Mouse (Mus musculus) heart, postnatal 0 days (tissue): Measurements from ENCODE around the gene Cstad. TPM values are rescaled to one million over a fixed set of nuclear protein-coding genes. Genes with fewer than 3 reads are reported as not detected.

Experiments used
- ATAC-seq: fragments of 200-750 bp; cut with Nextera tagmentation; 2 replicates; pipeline ENCODE4 v1.8.0; 2017; ENCODE audit warnings: low read depth, moderate number of reproducible peaks, moderate library complexity; ENCODE audit not compliant: insufficient read depth
- DNase-seq: peaks from one replicate; pipeline ENCODE4 v3.0.0-alpha.2; 2016; ENCODE audit warnings: low spot score
- H3K27ac ChIP-seq: fragments of 300-500 bp; sonication (generic); 2 replicates; pipeline ENCODE4 v1.5.1; 2014; ENCODE audit warnings: low read depth, mild to moderate bottlenecking
- H3K27me3 ChIP-seq: fragments of 300-500 bp; sonication (generic); 2 replicates; pipeline ENCODE4 v1.6.1; 2014; ENCODE audit warnings: low read length, mixed read lengths; ENCODE audit not compliant: control insufficient read depth, insufficient read depth
- H3K36me3 ChIP-seq: fragments of 300-500 bp; sonication (generic); replicated peaks from 2 replicates; pipeline ENCODE4 v1.6.1; 2014; ENCODE audit warnings: low read length, mixed read lengths; ENCODE audit not compliant: control insufficient read depth, insufficient read depth
- H3K4me1 ChIP-seq: fragments of 300-500 bp; sonication (generic); 2 replicates; pipeline ENCODE4 v1.6.1; 2014; ENCODE audit warnings: antibody characterized with exemption; ENCODE audit not compliant: control insufficient read depth, insufficient read depth
- H3K4me2 ChIP-seq: fragments of 300-500 bp; sonication (generic); 2 replicates; pipeline ENCODE4 v1.6.1; 2014; ENCODE audit warnings: low read depth, mild to moderate bottlenecking, low read length, moderate library complexity
- H3K4me3 ChIP-seq: fragments of 300-500 bp; sonication (generic); 2 replicates; pipeline ENCODE4 v1.5.1; 2014; ENCODE audit warnings: low read depth, low read length
- H3K9ac ChIP-seq: fragments of 300-500 bp; sonication (generic); replicated peaks from 2 replicates; pipeline ENCODE4 v1.6.1; 2014; ENCODE audit warnings: low read depth, low read length, mixed read lengths
- H3K9me3 ChIP-seq: fragments of 300-500 bp; sonication (generic); replicated peaks from 2 replicates; pipeline ENCODE4 v1.6.1; 2016; ENCODE audit warnings: low read length; ENCODE audit not compliant: control insufficient read depth
- CTCF ChIP-seq: IDR thresholded peaks from 2 replicates; pipeline ENCODE4 v1.5.1; 2016; ENCODE audit warnings: antibody characterized with exemption, control low read depth, low read depth
- EP300 ChIP-seq: IDR thresholded peaks from 2 replicates; pipeline ENCODE4 v1.6.1; 2016; ENCODE audit warnings: antibody characterized with exemption, low read depth
- WGBS: fragments of 180-500 bp; shearing (Covaris S2); extraction: QIAGEN DNeasy Blood & Tissue Kit; methylation state at CpG from one replicate; pipeline ENCODE4 v1.1.7; 2014; 5-methylcytosine and 5-hydroxymethylcytosine counted together
- polyA plus RNA-seq: library from polyadenylated mRNA; unstranded; fragments of >200 nt; fragmentation: Nextera tagmentation; extraction: Ambion mirVana; gene quantifications from 2 replicates; pipeline ENCODE4 v1.2.1, GENCODE M21; 2015
- total RNA-seq: library from RNA; depleted of rRNA; stranded (reverse); fragments of >200 nt; gene quantifications from 2 replicates; pipeline ENCODE4 v1.2.3, GENCODE M21; 2014; ENCODE audit warnings: low replicate concordance

The Cstad gene
- total and polyA plus RNA-seq, 2 experiments from 2014 or later, result 3.6 TPM; not detected in 1

GRCm38 (mm10) chr2:30604880-30605761, 10.3 kb downstream of the Cstad start:
- no peaks in the 10 kb centered on the region for H3K9me3 ChIP-seq
- DNase-seq (peak; percentile 59), ATAC-seq (peak; percentile 19)
- peaks cover 31% of the 10 kb centered on the region for H3K4me1 ChIP-seq
- H3K4me3 ChIP-seq, result 0 out of 2 replicates have a peak overlapping the region, but pooled peaks have one; percentile 6
- peak overlapping the region; percentile 47; the same call in 1 of the 2 replicates for H3K9ac ChIP-seq
- H3K27ac ChIP-seq, result peak overlapping the region; percentile 47
- TF ChIP-seq CTCF (no peak), EP300 (no peak)
- no peaks in the 10 kb centered on the region for H3K27me3 ChIP-seq
- 5% methylated on average over 32 of the region's 32 CpGs for WGBS
- H3K36me3 ChIP-seq, result no peaks in the 10 kb centered on the region
- H3K4me2 ChIP-seq, result peak overlapping the region; percentile 54

DNA sequence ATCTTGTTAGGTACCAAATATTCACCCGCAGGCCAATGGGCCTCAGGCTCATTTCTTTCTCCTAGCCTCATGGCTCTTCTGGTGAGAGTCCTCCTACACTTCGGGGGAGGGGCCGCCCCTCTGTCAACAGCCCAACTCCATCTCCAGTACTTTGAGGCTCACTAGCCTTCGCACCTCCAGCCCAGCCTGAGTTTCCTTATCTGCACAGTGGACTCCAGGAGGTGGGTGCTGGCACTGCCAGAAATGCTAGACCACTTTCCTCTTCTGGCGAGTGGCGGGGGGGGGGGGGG, 10.9 kb downstream of the Cstad start:
- TF ChIP-seq EP300 (no peak), CTCF (no peak)
- no peak for ATAC-seq
- 8% methylated on average over 4 of the region's 6 CpGs for WGBS
- Histone ChIP-seq H3K4me1 (peaks cover 31% of the 10 kb centered on the region), H3K9me3 (no peaks in the 10 kb centered on the region), H3K36me3 (no peaks in the 10 kb centered on the region), H3K27ac (peak overlapping the region; percentile 47; the same call in 1 of the 2 replicates), H3K9ac (no peak overlapping the region), H3K27me3 (no peaks in the 10 kb centered on the region), H3K4me3 (no peak overlapping the region), H3K4me2 (0 out of 2 replicates have a peak overlapping the region, but pooled peaks have one; percentile 54)
- DNase-seq, result no peak

DNA sequence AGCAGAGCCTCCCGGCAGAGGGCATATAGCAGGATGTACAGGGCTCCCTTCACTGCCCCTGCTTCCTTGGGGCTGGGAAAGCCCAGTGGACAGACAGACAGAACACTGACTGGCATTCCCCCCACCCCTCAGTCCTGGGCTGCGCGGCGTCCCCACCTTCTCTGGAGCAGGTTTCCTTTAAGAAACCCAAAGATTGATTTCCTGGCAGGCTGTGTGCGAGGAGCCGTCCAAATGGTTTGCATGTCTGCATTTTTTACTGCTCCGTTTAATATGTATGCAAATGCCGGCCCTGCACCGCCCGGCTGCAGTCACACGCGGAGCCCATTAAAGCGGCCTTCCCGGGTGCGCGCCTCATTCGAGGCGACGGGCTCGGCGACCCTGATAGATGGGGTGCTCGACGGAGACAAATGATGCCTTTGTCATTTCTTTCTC, 11.8 kb downstream of the Cstad start:
- no peak for DNase-seq
- Histone ChIP-seq H3K4me1 (peaks cover 30% of the 10 kb centered on the region), H3K27ac (no peak overlapping the region), H3K36me3 (no peaks in the 10 kb centered on the region), H3K4me2 (no peak overlapping the region), H3K9me3 (no peaks in the 10 kb centered on the region), H3K9ac (no peak overlapping the region), H3K4me3 (no peak overlapping the region), H3K27me3 (no peaks in the 10 kb centered on the region)
- WGBS, result 34% methylated on average over 23 of the region's 23 CpGs
- no peak for ATAC-seq
- no peak for TF ChIP-seq CTCF

GRCm38 (mm10) chr2:30607941-30608340, 13.1 kb downstream of the Cstad start:
- TF ChIP-seq EP300 (no peak), CTCF (no peak)
- ATAC-seq, result no peak
- no peak for DNase-seq
- no peak overlapping the region for H3K27ac ChIP-seq
- 64% methylated on average over 8 of the region's 8 CpGs for WGBS
- no peaks in the 10 kb centered on the region for H3K9me3 ChIP-seq
- no peak overlapping the region for H3K4me2 ChIP-seq
- H3K4me3 ChIP-seq, result no peak overlapping the region
- H3K9ac ChIP-seq, result no peak overlapping the region
- H3K27me3 ChIP-seq, result no peaks in the 10 kb centered on the region
- H3K4me1 ChIP-seq, result peaks cover 24% of the 10 kb centered on the region
- H3K36me3 ChIP-seq, result no peaks in the 10 kb centered on the region

- DNase-seq (no peak), ATAC-seq (no peak)
- H3K36me3 ChIP-seq, result no peaks in the 10 kb centered on the region
- H3K9me3 ChIP-seq, result no peaks in the 10 kb centered on the region
- no peak overlapping the region for H3K9ac ChIP-seq
- TF ChIP-seq EP300 (no peak), CTCF (no peak)
- 84% methylated on average over 10 of the region's 10 CpGs for WGBS
- H3K4me1 ChIP-seq, result peaks cover 24% of the 10 kb centered on the region
- no peak overlapping the region for H3K4me3 ChIP-seq
- no peaks in the 10 kb centered on the region for H3K27me3 ChIP-seq
- H3K27ac ChIP-seq, result no peak overlapping the region
- H3K4me2 ChIP-seq, result no peak overlapping the region
Observed at GRCm38 (mm10) chr2:30608690-30609201, 13.9 kb downstream of the Cstad start.
